Mouse (Mus musculus) testis, adult 2 months (tissue): ENCODE data around the gene Rbfox2. TPM values are rescaled to one million over a fixed set of nuclear protein-coding genes. Genes with fewer than 3 reads are reported as not detected.

ENCODE experiments used
- H3K27ac ChIP-seq: fragments of 200-500 bp; 2 replicates; pipeline ENCODE4 v1.5.1; 2012; ENCODE audit warnings: low read depth, low read length; ENCODE audit not compliant: control insufficient read depth, insufficient read depth
- H3K27me3 ChIP-seq: fragments of 200-500 bp; 2 replicates; pipeline ENCODE4 v1.6.1; 2012; ENCODE audit warnings: mild to moderate bottlenecking, low read length, moderate library complexity; ENCODE audit not compliant: control insufficient read depth, insufficient read depth
- H3K36me3 ChIP-seq: fragments of 200-500 bp; 2 replicates; pipeline ENCODE4 v1.6.1; 2012; ENCODE audit warnings: mild to moderate bottlenecking, low read length; ENCODE audit not compliant: control insufficient read depth, insufficient read depth
- H3K4me1 ChIP-seq: fragments of 200-500 bp; 2 replicates; pipeline ENCODE4 v1.6.1; 2012; ENCODE audit warnings: low read length; ENCODE audit not compliant: control insufficient read depth, insufficient read depth
- H3K4me3 ChIP-seq: fragments of 200-500 bp; 2 replicates; pipeline ENCODE4 v1.5.1; 2012; ENCODE audit warnings: low read depth, mild to moderate bottlenecking, low read length, moderate library complexity, mixed read lengths; ENCODE audit not compliant: control insufficient read depth
- CTCF ChIP-seq: fragments of 200-500 bp; IDR thresholded peaks from 2 replicates; pipeline ENCODE4 v1.5.1; 2012; ENCODE audit warnings: low read depth, mild to moderate bottlenecking, inconsistent platforms, low read length, moderate library complexity; ENCODE audit not compliant: control insufficient read depth, insufficient read depth, insufficient replicate concordance
- POLR2A ChIP-seq: fragments of 200-500 bp; IDR thresholded peaks from 2 replicates; pipeline ENCODE4 v1.6.1; 2012; ENCODE audit warnings: low read depth, mild to moderate bottlenecking, inconsistent platforms, low read length, moderate library complexity; ENCODE audit not compliant: control insufficient read depth
- polyA plus RNA-seq: library from polyadenylated mRNA; depleted of rRNA; stranded (reverse); fragments of >200 nt; gene quantifications from 2 replicates; pipeline ENCODE4 v1.2.3, GENCODE M21; 2012

Gene Rbfox2
- polyA plus RNA-seq, 1 experiment, result 12.7 TPM

GRCm38 (mm10) chr15:77206996-77207395, 99.8 kb downstream of the Rbfox2 start:
- no peak overlapping the region for H3K27ac ChIP-seq
- H3K4me3 ChIP-seq, result no peak overlapping the region
- no peaks in the 10 kb centered on the region for H3K27me3 ChIP-seq
- H3K36me3 ChIP-seq, result no peaks in the 10 kb centered on the region
- H3K4me1 ChIP-seq, result no peaks in the 10 kb centered on the region; the same call in 1 of the 2 replicates
- no peak for TF ChIP-seq POLR2A
- TF ChIP-seq CTCF, result no peak

GRCm38 (mm10) chr15:77204951-77205350, 101.9 kb downstream of the Rbfox2 start:
- H3K4me1 ChIP-seq, result no peaks in the 10 kb centered on the region; the same call in 1 of the 2 replicates

GRCm38 (mm10) chr15:77203255-77203981, 103.4 kb downstream of the Rbfox2 start:
- no peak for TF ChIP-seq CTCF
- no peak for TF ChIP-seq POLR2A

More at GRCm38 (mm10) chr15:77204951-77205350, 101.9 kb downstream of the Rbfox2 start:
- Histone ChIP-seq H3K27ac (no peak overlapping the region), H3K27me3 (no peaks in the 10 kb centered on the region), H3K36me3 (no peaks in the 10 kb centered on the region), H3K4me3 (no peak overlapping the region)
- TF ChIP-seq POLR2A (no peak), CTCF (no peak)

GRCm38 (mm10) chr15:77202881-77203254, 103.9 kb downstream of the Rbfox2 start:
- TF ChIP-seq POLR2A (no peak), CTCF (no peak)
- no peak overlapping the region for H3K27ac ChIP-seq
- H3K36me3 ChIP-seq, result no peaks in the 10 kb centered on the region
- no peaks in the 10 kb centered on the region; the same call in 1 of the 2 replicates for H3K4me1 ChIP-seq
- H3K4me3 ChIP-seq, result no peak overlapping the region
- no peaks in the 10 kb centered on the region for H3K27me3 ChIP-seq

More at GRCm38 (mm10) chr15:77203255-77203981, 103.4 kb downstream of the Rbfox2 start:
- Histone ChIP-seq H3K27me3 (no peaks in the 10 kb centered on the region), H3K36me3 (no peaks in the 10 kb centered on the region), H3K27ac (no peak overlapping the region), H3K4me3 (no peak overlapping the region), H3K4me1 (no peaks in the 10 kb centered on the region; the same call in 1 of the 2 replicates)

DNA sequence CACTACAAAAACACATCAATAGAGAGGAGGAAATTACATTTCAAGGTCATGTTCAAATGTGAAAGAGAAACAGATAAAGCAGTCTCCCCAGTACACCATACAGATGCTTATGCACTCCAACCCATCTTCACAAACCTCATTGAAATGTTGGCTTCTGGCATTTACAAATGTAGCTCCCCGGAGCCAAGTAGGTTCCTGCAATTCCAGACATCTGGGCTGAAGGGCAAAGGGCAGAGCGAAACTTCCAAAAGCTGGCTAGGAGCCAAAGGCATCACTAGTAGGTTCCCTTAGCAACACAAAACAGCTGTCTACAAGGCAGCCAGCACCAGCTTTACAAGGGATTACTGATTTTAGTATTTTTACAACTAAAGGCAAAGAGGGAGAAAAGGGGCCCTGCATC, 104.6 kb downstream of the Rbfox2 start:
- no peaks in the 10 kb centered on the region; the same call in 1 of the 2 replicates for H3K4me1 ChIP-seq
- no peak overlapping the region for H3K27ac ChIP-seq
- no peak overlapping the region for H3K4me3 ChIP-seq
- no peaks in the 10 kb centered on the region for H3K36me3 ChIP-seq
- TF ChIP-seq POLR2A (no peak), CTCF (no peak)
- no peaks in the 10 kb centered on the region for H3K27me3 ChIP-seq

DNA sequence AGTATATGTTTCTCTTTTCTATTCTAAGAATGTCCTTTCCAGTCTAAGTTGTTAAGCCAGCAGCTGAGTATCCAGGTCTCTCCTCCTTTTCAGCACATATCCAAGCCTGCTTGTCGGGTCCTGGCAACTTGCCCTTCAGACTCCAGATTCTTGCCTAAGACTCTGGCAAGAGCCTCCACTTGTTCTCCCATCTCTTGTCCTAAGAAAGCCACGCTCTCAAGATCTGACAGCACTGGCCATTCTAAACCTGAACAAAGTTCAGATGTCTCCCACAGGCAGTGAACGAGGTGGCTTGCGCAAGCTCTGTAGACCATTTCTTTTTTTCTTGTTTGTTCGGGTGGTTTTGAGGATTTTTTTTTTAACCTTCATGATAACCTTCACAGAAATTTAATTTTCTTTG, 110.0 kb downstream of the Rbfox2 start:
- no peaks in the 10 kb centered on the region for H3K4me1 ChIP-seq
- H3K4me3 ChIP-seq, result no peak overlapping the region
- TF ChIP-seq CTCF (no peak), POLR2A (no peak)
- H3K27me3 ChIP-seq, result no peaks in the 10 kb centered on the region
- H3K36me3 ChIP-seq, result no peaks in the 10 kb centered on the region
- no peak overlapping the region for H3K27ac ChIP-seq

DNA sequence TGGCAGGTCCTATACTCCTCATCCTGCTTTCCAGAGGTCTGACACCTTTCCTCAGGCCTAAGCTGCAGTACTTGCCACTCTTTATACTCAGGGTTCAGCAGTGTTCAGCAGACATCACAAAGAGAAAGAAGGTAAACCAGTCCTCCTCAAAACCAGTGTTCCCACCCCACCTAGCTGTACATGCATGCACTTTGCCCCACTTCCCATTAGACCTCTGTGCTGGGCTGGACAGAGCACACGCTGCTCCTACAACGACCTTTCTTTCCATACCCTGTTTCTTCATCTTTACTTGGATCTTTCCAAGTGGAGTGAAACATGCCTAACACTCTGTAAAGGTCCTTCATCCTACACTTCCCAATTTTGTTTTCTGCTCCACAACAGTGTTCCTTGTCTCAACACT, 110.8 kb downstream of the Rbfox2 start:
- no peak overlapping the region for H3K4me3 ChIP-seq
- no peaks in the 10 kb centered on the region for H3K36me3 ChIP-seq
- H3K4me1 ChIP-seq, result no peaks in the 10 kb centered on the region
- TF ChIP-seq CTCF (no peak), POLR2A (no peak)
- H3K27me3 ChIP-seq, result no peaks in the 10 kb centered on the region
- no peak overlapping the region for H3K27ac ChIP-seq
